Mouse (Mus musculus): ENCODE measurements around the gene Htra3.

Gene Htra3

GRCm38 (mm10) chr5:35652872-35653271, 26.7 kb downstream of the Htra3 start:
- DNase-seq (ENCODE audit: low spot score), result no peak

GRCm38 (mm10) chr5:35652319-35652718, 27.3 kb downstream of the Htra3 start:
- no peak for DNase-seq (ENCODE audit: low spot score)

GRCm38 (mm10) chr5:35648230-35648629, 31.4 kb downstream of the Htra3 start:
- no peak for DNase-seq (ENCODE audit: low spot score)

- DNase-seq (ENCODE audit: low spot score), result no peak
These were observed 32.0 kb downstream of the Htra3 start for GRCm38 (mm10) chr5:35647562-35647961.

- DNase-seq (ENCODE audit: low spot score), result no peak
These were observed 32.7 kb downstream of the Htra3 start for GRCm38 (mm10) chr5:35646927-35647326.

- DNase-seq (ENCODE audit: low spot score), result no peak
These were observed 33.6 kb downstream of the Htra3 start for GRCm38 (mm10) chr5:35645938-35646493.

- DNase-seq (ENCODE audit: low spot score), result no peak
These were observed 35.5 kb downstream of the Htra3 start for GRCm38 (mm10) chr5:35644082-35644481.

- no peak for DNase-seq (ENCODE audit: low spot score)
These were observed 36.1 kb downstream of the Htra3 start for GRCm38 (mm10) chr5:35643401-35644048.

GRCm38 (mm10) chr5:35641961-35642584, 37.5 kb downstream of the Htra3 start:
- DNase-seq (ENCODE audit: low spot score), result no peak

- no peak for DNase-seq (ENCODE audit: low spot score)
These were observed 43.6 kb downstream of the Htra3 start for GRCm38 (mm10) chr5:35636016-35636415.

GRCm38 (mm10) chr5:35632841-35633240, 46.7 kb downstream of the Htra3 start:
- DNase-seq (ENCODE audit: low spot score), result no peak

GRCm38 (mm10) chr5:35631755-35632154, 47.8 kb downstream of the Htra3 start:
- DNase-seq (ENCODE audit: low spot score), result no peak

GRCm38 (mm10) chr5:35631224-35631623, 48.4 kb downstream of the Htra3 start:
- no peak for DNase-seq (ENCODE audit: low spot score)

GRCm38 (mm10) chr5:35630706-35631105, 48.9 kb downstream of the Htra3 start:
- DNase-seq (ENCODE audit: low spot score), result no peak

- no peak for DNase-seq (ENCODE audit: low spot score)
These were observed 50.2 kb downstream of the Htra3 start for GRCm38 (mm10) chr5:35629333-35629732.

GRCm38 (mm10) chr5:35628685-35629084, 50.9 kb downstream of the Htra3 start:
- DNase-seq (ENCODE audit: low spot score), result no peak

- DNase-seq (ENCODE audit: low spot score), result no peak
These were observed 52.2 kb downstream of the Htra3 start for GRCm38 (mm10) chr5:35627307-35627840.

GRCm38 (mm10) chr5:35626408-35626807, 53.2 kb downstream of the Htra3 start:
- no peak for DNase-seq (ENCODE audit: low spot score)

GRCm38 (mm10) chr5:35624751-35625239, 54.8 kb downstream of the Htra3 start:
- DNase-seq (ENCODE audit: low spot score), result no peak

GRCm38 (mm10) chr5:35623831-35624230, 55.8 kb downstream of the Htra3 start:
- DNase-seq (ENCODE audit: low spot score), result no peak

- no peak for DNase-seq (ENCODE audit: low spot score)
These were observed 58.5 kb downstream of the Htra3 start for GRCm38 (mm10) chr5:35621114-35621513.

- DNase-seq (ENCODE audit: low spot score), result no peak
These were observed 62.6 kb downstream of the Htra3 start for GRCm38 (mm10) chr5:35616943-35617342.

GRCm38 (mm10) chr5:35612722-35613121, 66.9 kb downstream of the Htra3 start:
- DNase-seq (ENCODE audit: low spot score), result no peak
